12 mouse cellular contexts compared by ENCODE assay signal in the genomic region with DNA sequence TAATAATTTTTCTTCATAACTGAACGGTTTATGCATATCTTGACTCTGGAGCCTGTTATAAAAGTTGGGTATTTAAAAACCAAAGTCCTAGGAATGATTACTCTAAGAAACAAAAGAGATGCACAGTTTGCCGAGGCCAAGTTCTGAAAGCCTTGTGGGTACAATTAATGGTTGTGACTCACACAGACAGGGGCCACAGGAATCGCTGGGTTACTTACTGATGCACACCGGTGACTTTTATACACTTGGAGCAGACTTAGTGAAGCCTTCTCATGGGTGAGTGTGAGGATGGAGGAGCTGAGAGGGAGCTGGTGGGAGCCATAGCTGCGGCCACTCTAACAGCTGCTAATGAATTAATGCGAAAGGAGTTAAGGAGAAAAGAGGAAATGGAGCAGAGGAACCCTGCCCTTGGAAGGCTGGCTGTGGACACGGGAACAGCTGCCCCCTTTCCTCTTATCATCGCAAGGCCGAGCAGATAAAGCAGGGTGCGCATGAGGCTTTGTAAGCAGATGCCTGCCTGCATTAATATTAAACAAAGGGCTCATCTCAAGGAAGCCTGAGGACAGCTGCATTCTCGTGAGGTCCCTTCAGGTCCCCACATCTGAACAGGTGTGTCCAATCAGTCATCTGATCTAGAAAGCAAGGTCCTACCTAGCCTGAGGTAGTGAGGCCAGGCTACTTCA.
DNase-seq lines count a peak whose midpoint lies in the region; ATAC-seq and TF ChIP-seq lines count a peak whose summit lies in the region.
"Had no signal": no experiment of that assay in that cellular context is flagged by ENCODE, and none has a peak within 500 bp of the region (broad histone marks: within the 10 kb centered on the region; RNA-seq: fewer than 3 reads in every experiment).

No protein-coding gene starts in this region.

- no peaks in the 10 kb centered on the region for H3K79me2 ChIP-seq in MEL (ENCODE audit: control insufficient read depth, insufficient read depth, low read length, poor library complexity)

- peaks cover 73% of the 10 kb centered on the region for H3K4me1 ChIP-seq in heart, embryonic 12.5 days (replicated peaks)
- H3K4me1 ChIP-seq in MEL (ENCODE audit: control insufficient read depth in 1 of 2, insufficient read depth in 2 of 2, low read length in 2 of 2) = peaks cover 28 to 41% of the 10 kb centered on the region in 2 experiments
- H3K4me1 ChIP-seq in midbrain, embryonic 12.5 days = peaks cover 54% of the 10 kb centered on the region

- TF ChIP-seq EP300 in MEL (IDR thresholded peaks at IDR 0.05; ENCODE audit: low read depth in 1 of 2, low read length in 2 of 2) = peak; percentile 56 to 68

- no peak overlapping the region for H3K4me3 ChIP-seq in heart, embryonic 12.5 days
- H3K4me3 ChIP-seq in MEL (ENCODE audit: control insufficient read depth in 1 of 2, insufficient read depth in 1 of 2, low read depth in 2 of 2, low read length in 2 of 2) = peak overlapping the region in 1 of 2 experiments; percentile 10; a peak in 1 of 4 replicates
- no peak overlapping the region for H3K4me3 ChIP-seq in midbrain, embryonic 12.5 days
- H3K4me3 ChIP-seq: lung, embryonic 15.5 days had no signal

- TF ChIP-seq CTCF in MEL (IDR thresholded peaks at IDR 0.05 in 2 of 3, conservative IDR thresholded peaks at IDR 0.05 in 1 of 3; ENCODE audit: control insufficient read depth in 1 of 3, insufficient read depth in 1 of 3, low read depth in 2 of 3, low read length in 3 of 3, poor library complexity in 1 of 3, severe bottlenecking in 1 of 3) = no peak
- no peak for TF ChIP-seq CTCF in brain, embryonic 14.5 days (IDR thresholded peaks at IDR 0.05; ENCODE audit: borderline replicate concordance, extremely low read depth, insufficient read depth, insufficient read length)

- no peaks in the 10 kb centered on the region for H3K9me3 ChIP-seq in heart, embryonic 12.5 days (replicated peaks)
- H3K9me3 ChIP-seq in MEL (replicated peaks; ENCODE audit: insufficient read depth, low read length) = no peaks in the 10 kb centered on the region
- H3K9me3 ChIP-seq in midbrain, embryonic 12.5 days = no peaks in the 10 kb centered on the region
- H3K9me3 ChIP-seq: lung, embryonic 15.5 days had no signal

- H3K27ac ChIP-seq in heart, embryonic 12.5 days (ENCODE audit: poor library complexity, severe bottlenecking) = no peak overlapping the region
- no peak overlapping the region for H3K27ac ChIP-seq in MEL (ENCODE audit: control insufficient read depth, low read depth, low read length)
- H3K27ac ChIP-seq in midbrain, embryonic 12.5 days (replicated peaks) = peak overlapping the region; percentile 82
- H3K27ac ChIP-seq: lung, embryonic 15.5 days had no signal

- H3K9ac ChIP-seq in heart, embryonic 12.5 days = no peak overlapping the region
- H3K9ac ChIP-seq in MEL (ENCODE audit: control insufficient read depth, low read depth, low read length, poor library complexity, severe bottlenecking) = no peak overlapping the region
- H3K9ac ChIP-seq in midbrain, embryonic 12.5 days (replicated peaks) = no peak overlapping the region
- H3K9ac ChIP-seq: lung, embryonic 15.5 days had no signal

- TF ChIP-seq RAD21 in MEL (IDR thresholded peaks at IDR 0.05; ENCODE audit: low read depth, low read length) = no peak

- no peaks in the 10 kb centered on the region for H3K36me3 ChIP-seq in heart, embryonic 12.5 days
- H3K36me3 ChIP-seq in MEL (ENCODE audit: control insufficient read depth in 1 of 2, insufficient read depth in 2 of 2, low read length in 2 of 2) = peaks cover 0 to 27% of the 10 kb centered on the region in 2 experiments; a peak in 2 of 4 replicates
- no peaks in the 10 kb centered on the region for H3K36me3 ChIP-seq in midbrain, embryonic 12.5 days
- H3K36me3 ChIP-seq: lung, embryonic 15.5 days had no signal

- WGBS in heart, embryonic 12.5 days = 29% methylated on average over 11 of the region's 11 CpGs
- WGBS in midbrain, embryonic 12.5 days = 43% methylated on average over 11 of the region's 11 CpGs

- intact Hi-C loops in heart, postnatal 14 days (cut with DNase I) = no loop called here
- intact Hi-C loops in left cerebral cortex, postnatal 4 days (cut with DNase I) = no loop called here

- no peak for ATAC-seq in heart, embryonic 12.5 days (ENCODE audit: insufficient number of reproducible peaks, low FRiP score)
- peak; percentile 52 for ATAC-seq in midbrain, embryonic 12.5 days (ENCODE audit: low FRiP score, low read depth)
- no peak for ATAC-seq in erythroid progenitor cell, adult 5-6 weeks (replicated peaks; ENCODE audit: low FRiP score, poor library complexity, severe bottlenecking)
- ATAC-seq: CD4-positive, CD25-positive, alpha-beta regulatory T cell, adult 4 months had no signal

- H3K27me3 ChIP-seq in heart, embryonic 12.5 days (replicated peaks) = no peaks in the 10 kb centered on the region
- no peaks in the 10 kb centered on the region for H3K27me3 ChIP-seq in MEL (ENCODE audit: control insufficient read depth in 1 of 2, insufficient read depth in 2 of 2, low read length in 2 of 2)
- no peaks in the 10 kb centered on the region for H3K27me3 ChIP-seq in midbrain, embryonic 12.5 days
- H3K27me3 ChIP-seq: lung, embryonic 15.5 days had no signal

- peak overlapping the region; percentile 26; the same call in 1 of the 2 replicates for H3K4me2 ChIP-seq in heart, embryonic 12.5 days
- H3K4me2 ChIP-seq in midbrain, embryonic 12.5 days (replicated peaks) = no peak overlapping the region
- H3K4me2 ChIP-seq: lung, embryonic 15.5 days had no signal

- no peak for DNase-seq in heart, postnatal 14 days
- DNase-seq in MEL (ENCODE audit: low read depth, low spot score) = peak; percentile 68
- DNase-seq in brain, embryonic 14.5 days (ENCODE audit: low read depth) = peak; percentile 68
- no peak for DNase-seq in frontal cortex, postnatal 14 days (ENCODE audit: low spot score in 2 of 2)
- no peak for DNase-seq in left cerebral cortex, postnatal 4 days
- DNase-seq: cerebellum, adult 9-10 months; kidney, postnatal 10 days had no signal

- TF ChIP-seq POLR2A in MEL (IDR thresholded peaks at IDR 0.05; ENCODE audit: control insufficient read depth in 1 of 2, insufficient read depth in 1 of 2, low read depth in 1 of 2, low read length in 2 of 2, poor library complexity in 1 of 2) = no peak
- TF ChIP-seq POLR2A in brain, embryonic 14.5 days (IDR thresholded peaks at IDR 0.05; ENCODE audit: borderline replicate concordance, extremely low read depth, insufficient read depth, insufficient read length, poor library complexity, severe bottlenecking) = no peak

TF ChIP-seq in MEL, 35 proteins besides CTCF, POLR2A, EP300 and RAD21:
- TF ChIP-seq ZMIZ1 (IDR thresholded peaks at IDR 0.05; ENCODE audit: low read depth, low read length) (no peak), JUND (IDR thresholded peaks at IDR 0.05; ENCODE audit: low read depth, low read length) (no peak), NELFE (IDR thresholded peaks at IDR 0.05; ENCODE audit: low read depth, low read length) (no peak), TCF12 (IDR thresholded peaks at IDR 0.05; ENCODE audit: low read depth, low read length) (peak; percentile 77), MAZ (IDR thresholded peaks at IDR 0.05; ENCODE audit: low read depth, low read length) (peak; percentile 16; the same call in 1 of the 2 replicates), BHLHE40 (IDR thresholded peaks at IDR 0.05; ENCODE audit: borderline replicate concordance, low read depth, low read length) (0 out of 2 replicates have a peak, but pooled peaks have one; percentile 22), MXI1 (IDR thresholded peaks at IDR 0.05; ENCODE audit: low read depth, low read length) (no peak), TBP (IDR thresholded peaks at IDR 0.05; ENCODE audit: low read depth, low read length) (0 out of 2 replicates have a peak, but pooled peaks have one; percentile 16), NRF1 (IDR thresholded peaks at IDR 0.05; ENCODE audit: insufficient read depth, low read depth, low read length, poor library complexity, severe bottlenecking) (no peak), SIN3A (IDR thresholded peaks at IDR 0.05; ENCODE audit: low read length) (peak; percentile 56; the same call in 1 of the 2 replicates), CHD1 (IDR thresholded peaks at IDR 0.05; ENCODE audit: low read depth, low read length) (0 out of 2 replicates have a peak, but pooled peaks have one; percentile 23), ETS1 (IDR thresholded peaks at IDR 0.05; ENCODE audit: low read depth, low read length) (peak; percentile 89), POLR2AphosphoS2 (IDR thresholded peaks at IDR 0.05; ENCODE audit: low read length) (no peak), MAX (IDR thresholded peaks at IDR 0.05; ENCODE audit: low read length) (no peak), ZC3H11A (IDR thresholded peaks at IDR 0.05; ENCODE audit: low read depth, low read length) (no peak), GATA1 (IDR thresholded peaks at IDR 0.05; ENCODE audit: low read depth, low read length) (peak; percentile 90), E2F4 (IDR thresholded peaks at IDR 0.05; ENCODE audit: borderline replicate concordance, low read depth, low read length) (no peak), MEF2A (IDR thresholded peaks at IDR 0.05; ENCODE audit: extremely low read depth, insufficient replicate concordance, low read depth, low read length, poor library complexity, severe bottlenecking) (no peak), TAL1 (IDR thresholded peaks at IDR 0.05; ENCODE audit: low read length) (peak; percentile 37; the same call in 1 of the 2 replicates), SMC3 (IDR thresholded peaks at IDR 0.05; ENCODE audit: low read depth, low read length) (no peak), RCOR1 (IDR thresholded peaks at IDR 0.05; ENCODE audit: low read depth, low read length) (peak; percentile 40; the same call in 1 of the 2 replicates)
TF ChIP-seq in MEL: peak in this region for 10.

Comparison
In these comparisons a context has a peak if more than half of its experiments do, and no peak if none do; other contexts are left out.
1. DNase-seq: peak in MEL (single experiment) and brain, embryonic 14.5 days (single experiment); none in heart, postnatal 14 days (0 of 2), frontal cortex, postnatal 14 days (0 of 2) and left cerebral cortex, postnatal 4 days (single experiment).